Mouse (Mus musculus) liver, embryonic 12.5 days (tissue): ENCODE measurements around the gene Mthfr. TPM values are rescaled to one million over a fixed set of nuclear protein-coding genes. Genes with fewer than 3 reads are reported as not detected.

Source experiments
- ATAC-seq: fragments of 200-750 bp; cut with Nextera tagmentation; 2 replicates; pipeline ENCODE4 v1.8.0; 2017; ENCODE audit warnings: moderate number of reproducible peaks, mild to moderate bottlenecking, moderate library complexity
- H3K27ac ChIP-seq: fragments of 300-500 bp; sonication (generic); 2 replicates; pipeline ENCODE4 v1.5.1; 2016; ENCODE audit warnings: mild to moderate bottlenecking
- H3K27me3 ChIP-seq: fragments of 300-500 bp; sonication (generic); replicated peaks from 2 replicates; pipeline ENCODE4 v1.6.1; 2016; ENCODE audit warnings: mild to moderate bottlenecking, moderate library complexity
- H3K36me3 ChIP-seq: fragments of 300-500 bp; sonication (generic); 2 replicates; pipeline ENCODE4 v1.6.1; 2016; ENCODE audit warnings: mild to moderate bottlenecking, moderate library complexity
- H3K4me1 ChIP-seq: fragments of 300-500 bp; sonication (generic); 2 replicates; pipeline ENCODE4 v1.6.1; 2016
- H3K4me2 ChIP-seq: fragments of 300-500 bp; sonication (generic); 2 replicates; pipeline ENCODE4 v1.6.1; 2016; ENCODE audit warnings: mild to moderate bottlenecking, moderate library complexity
- H3K4me3 ChIP-seq: fragments of 300-500 bp; sonication (generic); 2 replicates; pipeline ENCODE4 v1.5.1; 2016; ENCODE audit warnings: mild to moderate bottlenecking, moderate library complexity
- H3K9ac ChIP-seq: fragments of 300-500 bp; sonication (generic); 2 replicates; pipeline ENCODE4 v1.6.1; 2016; ENCODE audit warnings: mild to moderate bottlenecking, moderate library complexity
- H3K9me3 ChIP-seq: fragments of 300-500 bp; sonication (generic); replicated peaks from 2 replicates; pipeline ENCODE4 v1.6.1; 2016; ENCODE audit warnings: mild to moderate bottlenecking, moderate library complexity
- WGBS: fragments of 180-500 bp; shearing (Covaris S2); methylation state at CpG from one replicate; pipeline ENCODE4 v1.1.7; 2016; ENCODE audit not compliant: insufficient replicate concordance; 5-methylcytosine and 5-hydroxymethylcytosine counted together
- polyA plus RNA-seq: library from polyadenylated mRNA; unstranded; fragments of >200 nt; fragmentation: Nextera tagmentation; extraction: Ambion mirVana; gene quantifications from 2 replicates; pipeline ENCODE4 v1.2.1, GENCODE M21; 2016

Gene Mthfr
- polyA plus RNA-seq, result 14.0 and 14.7 TPM in 2 replicates

DNA sequence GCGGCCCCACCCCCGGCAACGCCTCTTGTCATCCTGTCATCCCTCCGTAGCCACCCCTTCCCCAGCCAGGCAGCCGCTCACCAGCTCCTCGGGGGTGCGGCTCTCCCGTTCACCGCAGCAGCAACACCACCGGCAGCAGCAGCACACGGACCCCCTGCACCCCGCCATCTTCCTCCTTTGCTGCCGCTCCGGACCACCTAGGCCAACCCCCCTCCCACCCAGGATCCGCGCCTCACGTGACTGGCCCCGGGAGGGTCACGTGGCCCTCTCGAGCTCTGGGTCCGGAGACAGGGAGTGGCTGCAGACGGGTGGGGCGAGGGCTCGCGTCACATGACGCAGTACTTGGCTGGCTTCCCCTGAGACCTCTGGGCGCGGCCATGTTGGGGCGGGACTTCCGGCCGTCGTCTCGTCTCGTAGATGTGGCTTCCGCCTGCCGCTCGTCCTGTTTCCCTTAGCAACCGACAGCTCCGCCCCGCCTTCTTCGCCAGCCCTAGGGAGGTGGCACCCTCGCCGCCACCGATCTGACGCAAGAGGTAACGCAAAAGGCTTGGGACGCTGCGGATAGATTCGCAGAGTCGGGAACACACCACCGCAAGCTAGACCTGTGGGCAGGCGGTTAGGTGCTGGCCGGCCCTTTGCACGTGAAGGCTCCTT lies at the start of gene Mthfr, which contains the start of gene Clcn6:
TSS of gene Mthfr (plus strand) at position 478 of the 654 bp plus-strand sequence.
TSS of gene Clcn6 (minus strand) at position 222 of the 654 bp plus-strand sequence.
- Histone ChIP-seq H3K27ac (peak within 1 kb of the TSS; percentile 98), H3K4me3 (peak within 1 kb of the TSS; percentile 71), H3K9ac (peak within 1 kb of the TSS; percentile 88), H3K4me2 (peak within 1 kb of the TSS; percentile 95), H3K4me1 (peaks cover 62% of the 10 kb centered on the region), H3K36me3 (peaks cover 21% of the 10 kb centered on the region), H3K9me3 (no peaks in the 10 kb centered on the region), H3K27me3 (no peaks in the 10 kb centered on the region)
- under 1% methylated on average over 54 of the region's 54 CpGs for WGBS
- peak; percentile 91 for ATAC-seq

DNA sequence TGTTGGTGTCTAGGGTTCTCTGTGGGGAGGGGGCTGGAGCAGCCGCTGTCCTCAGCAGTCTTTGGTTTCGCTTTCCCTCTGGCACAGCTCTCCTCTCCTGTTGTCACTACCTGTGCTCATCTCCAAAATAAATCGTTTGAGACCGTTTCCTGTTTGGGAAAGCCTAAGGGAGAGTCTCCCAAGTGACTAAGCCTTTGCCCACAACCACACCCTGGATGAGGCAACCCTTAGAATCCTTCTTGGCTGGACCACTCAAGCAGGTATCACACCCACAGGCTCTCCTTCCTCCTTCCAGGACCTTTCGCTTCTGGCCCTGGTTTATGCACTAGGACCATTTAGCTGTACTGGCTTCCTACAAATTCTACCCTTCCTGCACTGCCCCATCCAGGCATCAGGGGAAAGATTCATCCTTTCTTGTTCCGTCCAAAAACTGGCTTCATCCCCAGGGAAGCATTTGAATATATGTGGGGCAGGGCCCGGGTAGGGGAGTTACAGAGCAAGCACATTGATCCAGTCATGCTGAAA lies 45.2 kb upstream of the Mthfr start:
- no peak overlapping the region for H3K9ac ChIP-seq
- WGBS, result 39% methylated on average over 7 of the region's 7 CpGs

DNA sequence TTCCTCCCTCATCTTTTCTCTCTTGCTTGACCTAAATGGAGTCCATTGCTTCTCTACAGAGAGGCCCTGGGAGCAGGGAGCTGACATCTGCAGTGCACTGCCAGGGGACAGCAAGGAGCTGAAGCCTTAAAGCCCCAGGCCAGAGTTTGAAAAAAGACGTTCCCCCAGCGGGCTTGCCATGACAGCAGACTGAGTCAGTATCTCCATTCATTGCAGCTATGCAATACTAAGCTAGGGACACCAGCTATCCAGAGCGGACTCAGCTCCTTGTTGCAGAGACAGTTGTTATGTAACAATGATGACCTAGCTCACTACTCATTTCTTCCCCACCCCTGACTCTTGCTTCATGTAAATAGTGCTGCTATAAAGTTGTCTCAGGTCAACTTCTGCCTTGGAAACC lies 43.6 kb upstream of the Mthfr start:
- Histone ChIP-seq H3K4me2 (no peak overlapping the region), H3K4me1 (no peaks in the 10 kb centered on the region), H3K4me3 (no peak overlapping the region), H3K9ac (no peak overlapping the region), H3K27me3 (no peaks in the 10 kb centered on the region), H3K36me3 (no peaks in the 10 kb centered on the region), H3K9me3 (no peaks in the 10 kb centered on the region), H3K27ac (no peak overlapping the region)
- WGBS, result 60% methylated on average over 3 of the region's 3 CpGs
- ATAC-seq, result no peak

More for the DNA sequence above, 45.2 kb upstream of the Mthfr start:
- H3K4me2 ChIP-seq, result no peak overlapping the region
- no peaks in the 10 kb centered on the region for H3K9me3 ChIP-seq
- H3K4me1 ChIP-seq, result no peaks in the 10 kb centered on the region
- H3K4me3 ChIP-seq, result no peak overlapping the region
- 0 out of 2 replicates have a peak, but pooled peaks cover 4% of the 10 kb centered on the region for H3K27me3 ChIP-seq
- no peak overlapping the region for H3K27ac ChIP-seq
- no peak for ATAC-seq
- H3K36me3 ChIP-seq, result no peaks in the 10 kb centered on the region

DNA sequence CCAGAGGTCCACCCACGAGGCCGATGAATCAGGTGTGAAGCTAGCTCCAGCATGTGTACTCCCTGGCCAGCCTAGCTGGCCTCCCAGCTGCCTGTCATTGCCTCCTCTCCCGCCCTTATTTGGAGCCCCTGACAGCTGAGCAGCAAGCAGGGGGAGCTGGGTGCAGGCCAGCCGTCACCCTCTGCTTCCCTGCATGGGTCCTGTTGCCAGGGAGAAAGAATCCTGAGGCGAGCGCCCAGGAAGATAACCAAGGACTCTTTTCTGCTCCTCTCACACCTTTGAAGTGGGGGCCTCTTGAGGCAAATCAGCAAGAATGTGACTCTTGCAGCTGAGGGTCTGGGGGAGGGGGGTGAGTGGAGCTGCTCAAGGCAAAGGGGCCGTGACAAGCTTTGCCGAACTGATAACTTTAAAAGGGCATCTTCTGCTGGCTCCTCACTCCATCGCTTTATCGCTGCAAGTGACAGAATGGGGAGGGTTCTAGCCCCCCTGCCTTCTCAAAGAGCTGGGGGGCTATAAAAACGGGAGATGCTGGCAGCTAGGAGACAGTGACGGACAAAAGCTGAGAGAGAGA lies 38.6 kb upstream of the Mthfr start, which contains the start of gene Nppa:
TSS of gene Nppa (plus strand) at position 521 of the 571 bp plus-strand sequence.
- H3K9ac ChIP-seq, result no peak within 1 kb of the TSS
- H3K4me2 ChIP-seq, result no peak within 1 kb of the TSS
- no peaks in the 10 kb centered on the region for H3K9me3 ChIP-seq
- 32% methylated on average over 12 of the region's 12 CpGs for WGBS
- H3K36me3 ChIP-seq, result no peaks in the 10 kb centered on the region; the same call in 1 of the 2 replicates
- 0 out of 2 replicates have a peak, but pooled peaks cover 4% of the 10 kb centered on the region for H3K27me3 ChIP-seq
- no peak within 1 kb of the TSS for H3K4me3 ChIP-seq
- no peaks in the 10 kb centered on the region for H3K4me1 ChIP-seq
- H3K27ac ChIP-seq, result no peak within 1 kb of the TSS
- no peak for ATAC-seq

DNA sequence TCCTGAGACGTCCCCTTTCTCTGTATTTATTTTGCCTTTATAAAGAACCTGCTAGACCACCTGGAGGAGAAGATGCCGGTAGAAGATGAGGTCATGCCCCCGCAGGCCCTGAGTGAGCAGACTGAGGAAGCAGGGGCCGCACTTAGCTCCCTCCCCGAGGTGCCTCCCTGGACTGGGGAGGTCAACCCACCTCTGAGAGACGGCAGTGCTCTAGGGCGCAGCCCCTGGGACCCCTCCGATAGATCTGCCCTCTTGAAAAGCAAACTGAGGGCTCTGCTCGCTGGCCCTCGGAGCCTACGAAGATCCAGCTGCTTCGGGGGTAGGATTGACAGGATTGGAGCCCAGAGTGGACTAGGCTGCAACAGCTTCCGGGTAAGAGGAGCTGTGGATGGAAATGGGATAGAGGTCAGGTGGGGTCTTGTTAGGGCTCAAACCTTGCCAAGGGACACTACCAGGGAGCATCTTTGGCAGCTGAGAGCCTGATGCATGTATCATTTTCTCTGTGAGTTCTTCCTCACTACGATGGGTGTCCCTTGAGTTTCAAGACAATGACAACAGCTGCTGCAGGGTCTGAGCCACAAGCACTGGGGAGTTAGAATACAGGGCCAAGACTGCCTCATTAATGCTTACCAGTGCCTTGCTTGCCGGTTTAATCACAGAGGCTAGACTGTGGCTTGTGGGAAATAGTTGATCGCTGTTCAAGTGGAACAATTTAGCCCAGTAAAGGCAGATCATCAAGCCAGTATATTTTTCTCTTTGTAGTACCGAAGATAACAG lies 37.7 kb upstream of the Mthfr start:
- Histone ChIP-seq H3K36me3 (peaks cover 6% of the 10 kb centered on the region), H3K4me3 (no peak overlapping the region), H3K9ac (no peak overlapping the region), H3K4me2 (no peak overlapping the region), H3K4me1 (no peaks in the 10 kb centered on the region), H3K9me3 (no peaks in the 10 kb centered on the region), H3K27me3 (0 out of 2 replicates have a peak, but pooled peaks cover 4% of the 10 kb centered on the region), H3K27ac (no peak overlapping the region)
- no peak for ATAC-seq
- 74% methylated on average over 17 of the region's 17 CpGs for WGBS

DNA sequence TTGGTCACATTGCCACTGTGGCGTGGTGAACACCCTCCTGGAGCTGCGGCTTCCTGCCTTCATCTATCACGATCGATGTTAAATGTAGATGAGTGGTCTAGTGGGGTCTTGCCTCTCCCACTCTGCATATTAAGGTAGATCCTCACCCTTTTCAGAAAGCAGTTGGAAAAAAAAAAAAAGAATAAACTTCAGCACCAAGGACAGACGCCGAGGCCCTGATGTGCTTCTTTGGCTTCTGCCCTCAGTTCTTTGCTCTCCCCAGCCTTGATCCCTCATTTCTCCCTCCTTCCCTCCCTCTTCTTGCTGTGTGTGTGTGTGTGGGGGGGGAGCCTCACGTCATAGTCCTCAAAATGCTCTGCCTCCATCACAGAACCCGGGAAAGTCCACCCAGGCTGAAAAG lies 37.0 kb upstream of the Mthfr start:
- H3K4me2 ChIP-seq, result no peak overlapping the region
- no peaks in the 10 kb centered on the region for H3K9me3 ChIP-seq
- ATAC-seq, result no peak
- 0 out of 2 replicates have a peak, but pooled peaks cover 4% of the 10 kb centered on the region for H3K27me3 ChIP-seq
- WGBS, result 41% methylated on average over 8 of the region's 8 CpGs
- no peak overlapping the region for H3K4me3 ChIP-seq
- H3K36me3 ChIP-seq, result peaks cover 13% of the 10 kb centered on the region
- no peak overlapping the region for H3K27ac ChIP-seq
- no peaks in the 10 kb centered on the region for H3K4me1 ChIP-seq
- H3K9ac ChIP-seq, result no peak overlapping the region

DNA sequence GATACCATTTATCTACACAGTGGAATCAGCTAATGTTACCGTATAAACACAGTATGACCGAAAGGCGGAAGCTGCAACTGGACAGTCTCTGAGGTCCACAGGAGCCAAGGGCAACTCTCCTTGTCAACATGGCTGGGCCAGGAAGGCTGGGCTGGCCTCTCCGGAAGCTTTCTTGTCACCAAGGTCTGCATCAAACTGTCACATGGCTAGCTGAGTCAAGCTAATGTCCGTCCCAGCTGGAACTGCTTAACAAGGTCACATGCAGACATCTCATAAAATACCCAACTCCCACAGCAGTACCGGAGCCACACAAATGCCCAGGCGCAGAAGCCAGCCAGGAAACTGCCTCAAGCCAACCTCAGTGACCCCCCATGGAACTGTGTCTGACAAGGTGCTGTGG lies 34.5 kb upstream of the Mthfr start:
- ATAC-seq, result no peak
- Histone ChIP-seq H3K27ac (no peak overlapping the region), H3K9ac (no peak overlapping the region), H3K4me2 (no peak overlapping the region), H3K9me3 (no peaks in the 10 kb centered on the region), H3K27me3 (0 out of 2 replicates have a peak, but pooled peaks cover 4% of the 10 kb centered on the region), H3K4me1 (no peaks in the 10 kb centered on the region), H3K4me3 (no peak overlapping the region), H3K36me3 (peaks cover 38% of the 10 kb centered on the region)
- 84% methylated on average over 7 of the region's 7 CpGs for WGBS

DNA sequence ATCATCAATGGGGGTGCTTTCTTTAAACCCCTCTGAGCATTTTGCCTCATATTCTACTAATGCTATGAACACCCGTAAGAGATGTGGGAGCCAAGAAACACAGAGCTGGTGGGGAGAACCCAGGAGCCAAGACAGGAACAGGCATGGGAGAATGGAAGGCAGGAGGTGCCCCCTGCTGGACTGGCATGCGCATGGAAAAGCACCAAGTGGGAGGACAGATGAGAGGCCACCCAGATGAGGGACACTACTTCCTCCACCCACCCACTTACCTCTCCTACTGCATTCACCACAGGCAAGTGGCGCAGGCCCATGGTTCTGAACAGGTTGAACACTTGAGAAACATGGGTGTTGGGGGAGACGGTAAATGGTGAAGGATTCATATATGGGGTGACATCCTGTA lies 30.5 kb upstream of the Mthfr start:
- no peak for ATAC-seq
- peaks cover 79% of the 10 kb centered on the region for H3K36me3 ChIP-seq

DNA sequence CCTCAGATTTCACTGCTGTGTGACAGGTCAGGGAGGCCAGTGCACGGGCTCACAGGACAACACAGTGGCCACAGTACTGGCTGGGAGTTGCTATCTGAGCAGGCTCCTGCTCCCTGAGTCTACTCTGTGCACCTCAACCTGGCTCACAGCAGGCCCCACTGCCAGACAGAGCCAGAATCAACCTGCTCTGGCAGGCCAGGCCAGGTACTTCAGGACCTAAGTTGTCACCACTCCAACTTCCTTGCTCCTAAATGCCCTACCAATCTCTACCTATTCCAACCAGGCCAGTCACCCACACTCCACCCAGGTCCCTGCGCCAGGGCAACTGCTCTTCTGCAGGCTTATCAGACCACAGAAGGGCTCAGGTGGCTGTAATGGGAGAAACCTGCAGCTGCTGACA lies 29.2 kb upstream of the Mthfr start:
- WGBS, result 84% methylated on average over 2 of the region's 2 CpGs

More for the DNA sequence above, 30.5 kb upstream of the Mthfr start:
- Histone ChIP-seq H3K27me3 (no peaks in the 10 kb centered on the region), H3K9ac (no peak overlapping the region), H3K4me3 (no peak overlapping the region), H3K4me2 (no peak overlapping the region), H3K4me1 (no peaks in the 10 kb centered on the region), H3K27ac (no peak overlapping the region), H3K9me3 (no peaks in the 10 kb centered on the region)
- 80% methylated on average over 4 of the region's 4 CpGs for WGBS

DNA sequence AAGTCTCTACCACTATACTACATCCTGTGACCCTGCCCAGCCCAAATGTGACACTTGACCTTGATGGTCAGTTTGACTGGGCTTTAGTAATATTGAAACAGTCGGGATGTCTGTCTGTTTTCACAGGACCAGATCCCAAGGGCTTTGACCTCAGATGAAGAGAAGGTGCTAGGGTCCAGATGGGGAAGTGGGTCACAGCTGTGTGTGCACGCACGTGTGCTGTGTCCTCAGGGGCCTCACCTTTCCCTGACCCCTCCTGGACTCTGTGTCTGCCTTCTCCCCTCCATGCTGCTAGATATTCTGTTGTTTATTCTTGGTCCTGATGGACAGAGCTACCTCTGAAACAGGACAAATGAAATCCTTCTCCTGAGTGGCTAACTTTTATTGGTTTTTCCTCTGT lies 27.5 kb upstream of the Mthfr start:
- Histone ChIP-seq H3K36me3 (peaks cover 99% of the 10 kb centered on the region), H3K9me3 (no peaks in the 10 kb centered on the region), H3K9ac (no peak overlapping the region), H3K4me2 (no peak overlapping the region), H3K27me3 (no peaks in the 10 kb centered on the region), H3K4me1 (no peaks in the 10 kb centered on the region), H3K4me3 (no peak overlapping the region), H3K27ac (no peak overlapping the region)
- WGBS, result 76% methylated on average over 3 of the region's 3 CpGs
- ATAC-seq, result no peak

More for the DNA sequence above, 29.2 kb upstream of the Mthfr start:
- Histone ChIP-seq H3K4me1 (no peaks in the 10 kb centered on the region), H3K27me3 (no peaks in the 10 kb centered on the region), H3K9me3 (no peaks in the 10 kb centered on the region), H3K9ac (no peak overlapping the region), H3K4me2 (no peak overlapping the region), H3K36me3 (peaks cover 91% of the 10 kb centered on the region), H3K4me3 (no peak overlapping the region), H3K27ac (no peak overlapping the region)
- no peak for ATAC-seq

DNA sequence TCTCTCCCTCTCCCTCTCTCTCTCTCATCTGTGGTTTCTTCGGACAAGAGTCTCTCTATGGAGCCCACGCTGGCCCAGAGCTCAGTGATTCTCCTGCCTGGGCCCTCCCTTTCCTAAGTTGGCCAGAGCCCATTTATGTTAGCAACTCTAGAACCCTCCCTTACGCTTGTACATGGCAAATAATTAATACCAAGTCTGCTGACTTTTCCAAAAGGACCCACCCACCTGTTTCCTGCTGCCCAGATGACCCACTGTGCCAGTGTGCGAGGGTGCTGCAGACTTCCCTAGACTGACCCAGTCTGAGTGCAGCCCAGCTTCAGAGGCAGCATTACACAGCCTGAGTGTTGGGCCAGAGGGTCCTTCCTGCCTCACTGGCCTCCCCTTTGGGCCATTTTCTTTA lies 26.7 kb upstream of the Mthfr start:
- H3K36me3 ChIP-seq, result peaks cover 99% of the 10 kb centered on the region
- no peak overlapping the region for H3K4me3 ChIP-seq
- H3K9me3 ChIP-seq, result no peaks in the 10 kb centered on the region
- no peaks in the 10 kb centered on the region for H3K27me3 ChIP-seq
- H3K9ac ChIP-seq, result no peak overlapping the region
- H3K4me1 ChIP-seq, result no peaks in the 10 kb centered on the region
- ATAC-seq, result no peak
- H3K4me2 ChIP-seq, result no peak overlapping the region
- 78% methylated on average over 4 of the region's 4 CpGs for WGBS
- H3K27ac ChIP-seq, result no peak overlapping the region

DNA sequence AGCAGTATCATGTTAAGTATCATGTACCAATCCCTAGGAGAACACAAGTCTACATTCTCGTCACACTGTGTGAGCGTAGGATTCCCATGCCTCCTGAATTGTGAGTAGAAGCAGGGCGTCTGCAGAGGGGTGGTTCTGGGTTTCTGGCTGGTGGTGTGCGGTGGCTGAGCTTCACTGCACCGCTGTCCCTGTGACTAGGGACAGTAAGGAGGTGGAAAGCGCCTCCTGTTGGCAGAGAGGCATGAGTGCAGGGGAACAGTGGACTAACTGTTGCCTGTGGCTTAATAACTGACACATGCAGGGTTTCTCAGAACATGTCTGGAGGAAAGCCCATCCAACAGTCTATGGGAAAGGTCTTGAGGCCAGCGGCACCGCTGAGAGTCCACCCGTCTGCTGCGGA lies 23.5 kb upstream of the Mthfr start:
- H3K36me3 ChIP-seq, result peaks cover 96% of the 10 kb centered on the region
- no peaks in the 10 kb centered on the region for H3K4me1 ChIP-seq
- no peak overlapping the region for H3K9ac ChIP-seq
- 79% methylated on average over 10 of the region's 10 CpGs for WGBS
- no peak overlapping the region for H3K4me2 ChIP-seq
- no peaks in the 10 kb centered on the region for H3K9me3 ChIP-seq
- H3K4me3 ChIP-seq, result no peak overlapping the region
- no peak overlapping the region for H3K27ac ChIP-seq
- no peak for ATAC-seq
- H3K27me3 ChIP-seq, result no peaks in the 10 kb centered on the region
